Mouse (Mus musculus) megakaryocyte, embryonic 14.5 days (primary cell): ENCODE results near the gene Tsen2.

Experiments
- FLI1 ChIP-seq: IDR thresholded peaks from 2 replicates; pipeline ENCODE4 v1.6.1; 2012; ENCODE audit warnings: low read length, inconsistent platforms, mixed read lengths
- GATA1 ChIP-seq: IDR thresholded peaks from 3 replicates; pipeline ENCODE4 v1.6.1; 2012; ENCODE audit warnings: mixed read lengths, low read length, inconsistent platforms, borderline replicate concordance

DNA sequence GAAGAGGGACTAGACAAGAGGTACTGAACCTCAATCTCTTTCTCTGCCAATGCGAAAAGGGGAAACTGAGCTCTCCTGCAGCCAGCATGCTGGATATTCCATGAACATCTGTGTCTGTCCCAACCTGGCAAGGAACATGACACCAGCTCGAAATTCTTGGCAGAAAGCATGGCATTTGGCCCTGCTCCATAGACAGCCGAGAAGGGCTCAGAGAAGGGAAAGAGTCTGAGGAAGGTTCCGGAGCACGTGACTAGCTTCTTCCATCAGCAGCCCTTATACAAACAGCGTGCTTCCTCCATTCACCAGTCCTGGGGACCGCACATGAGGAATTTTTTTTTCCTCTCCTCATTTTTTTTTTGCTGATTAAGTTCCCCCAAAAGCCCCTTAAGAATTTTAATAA, 9.8 kb upstream of the Tsen2 start:
- no peak for TF ChIP-seq FLI1
- no peak for TF ChIP-seq GATA1
